Mouse (Mus musculus): Measurements from ENCODE around the gene Atg4c.

Gene Atg4c

DNA sequence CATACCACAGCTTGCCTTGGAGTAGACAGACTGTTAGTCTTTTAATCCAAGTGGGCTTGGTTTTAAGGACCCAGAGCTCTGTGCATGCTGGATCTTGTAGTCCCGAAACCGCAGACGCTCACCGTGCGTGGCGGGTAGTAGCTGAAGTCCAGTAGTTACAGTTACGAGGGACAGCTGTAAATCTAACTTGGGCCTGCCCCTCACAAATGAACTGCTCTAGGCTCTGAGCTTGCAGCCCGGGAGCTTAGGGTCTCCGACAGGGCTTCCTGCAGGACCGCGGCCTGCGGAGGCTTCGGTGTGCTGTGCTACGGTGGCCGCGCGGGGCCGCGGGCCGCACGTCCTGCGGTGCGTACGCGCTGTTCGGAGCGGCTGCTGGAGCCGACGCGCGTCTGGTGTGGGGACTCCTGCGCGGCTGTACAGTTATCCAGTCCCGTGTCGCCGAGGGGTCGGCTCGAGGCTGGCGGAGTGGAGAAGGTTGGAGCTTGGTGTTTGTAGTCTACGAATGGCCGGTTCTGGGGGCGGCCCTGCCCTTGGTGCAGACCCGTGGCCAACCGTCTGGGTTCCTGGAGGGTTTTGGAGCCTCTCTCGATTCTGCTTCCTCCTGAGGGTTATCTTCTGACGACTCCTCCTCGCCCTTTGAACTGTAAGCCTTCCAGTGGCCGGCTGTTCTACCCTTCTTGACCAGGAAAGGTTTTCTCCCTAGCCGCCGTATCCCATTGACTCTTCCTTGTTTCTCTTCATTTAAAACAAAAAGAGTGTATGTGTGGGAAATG, at the start of gene Atg4c:
TSS of gene Atg4c (plus strand) at position 125 of the 773 bp plus-strand sequence.
- in situ Hi-C loops (cut with MboI, MseI) = loop anchor here (25.0 kb wide), 1 partner anchor 607 kb away; no protein-coding TSS in a partner anchor

DNA sequence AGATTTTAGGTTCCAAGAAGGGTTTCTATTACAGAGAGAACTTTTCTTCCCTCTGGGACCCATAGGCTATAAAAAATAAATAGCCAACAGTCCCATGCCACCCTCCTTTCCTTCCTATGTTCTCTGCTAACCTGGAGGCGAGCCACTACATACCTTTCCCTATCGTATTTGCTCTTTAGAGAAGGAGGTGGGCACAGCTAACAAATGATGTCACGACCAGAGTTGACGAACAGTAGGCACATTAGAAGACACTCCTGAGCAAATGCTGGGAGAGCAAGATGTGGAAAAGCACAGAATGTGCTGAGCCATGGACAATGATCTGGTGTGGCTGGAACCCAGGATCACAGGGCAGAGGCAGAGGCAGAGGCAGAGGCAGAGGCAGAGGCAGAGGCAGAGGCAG, 42.3 kb upstream of the Atg4c start:
- in situ Hi-C loops (cut with MboI, MseI) = no loop called here

DNA sequence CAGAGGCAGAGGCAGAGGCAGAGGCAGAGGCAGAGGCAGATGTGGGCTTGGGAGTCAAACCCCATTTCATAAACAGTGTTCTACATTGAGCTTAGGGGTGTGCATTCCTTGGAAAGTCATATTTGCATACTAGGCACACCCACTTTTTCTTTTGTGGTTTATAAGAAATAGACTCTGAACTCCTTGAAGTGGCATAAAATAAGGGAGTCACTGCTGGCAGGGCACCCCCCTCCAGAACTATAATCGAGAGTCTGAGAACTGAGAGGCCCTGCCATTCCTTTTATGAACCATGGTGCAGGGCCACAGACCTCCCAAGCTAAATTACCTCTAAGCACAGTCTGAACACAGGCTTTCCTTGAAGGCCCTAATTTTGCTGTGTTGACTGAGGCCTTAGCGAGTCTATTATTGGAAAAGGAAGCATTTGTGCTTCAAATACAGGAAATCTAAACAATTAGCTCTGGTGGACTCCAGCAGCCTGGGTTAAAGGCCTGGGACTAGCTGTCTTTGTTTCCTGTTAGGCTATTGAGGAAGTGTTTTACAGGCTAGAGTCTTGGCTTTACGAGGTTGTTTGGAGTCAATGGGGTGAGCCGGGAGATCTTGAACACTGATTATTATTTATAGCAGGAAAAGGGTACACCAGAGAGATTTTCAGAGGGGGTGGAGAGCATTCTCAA, 41.7 kb upstream of the Atg4c start:
- in situ Hi-C loops (cut with MboI, MseI) = no loop called here

DNA sequence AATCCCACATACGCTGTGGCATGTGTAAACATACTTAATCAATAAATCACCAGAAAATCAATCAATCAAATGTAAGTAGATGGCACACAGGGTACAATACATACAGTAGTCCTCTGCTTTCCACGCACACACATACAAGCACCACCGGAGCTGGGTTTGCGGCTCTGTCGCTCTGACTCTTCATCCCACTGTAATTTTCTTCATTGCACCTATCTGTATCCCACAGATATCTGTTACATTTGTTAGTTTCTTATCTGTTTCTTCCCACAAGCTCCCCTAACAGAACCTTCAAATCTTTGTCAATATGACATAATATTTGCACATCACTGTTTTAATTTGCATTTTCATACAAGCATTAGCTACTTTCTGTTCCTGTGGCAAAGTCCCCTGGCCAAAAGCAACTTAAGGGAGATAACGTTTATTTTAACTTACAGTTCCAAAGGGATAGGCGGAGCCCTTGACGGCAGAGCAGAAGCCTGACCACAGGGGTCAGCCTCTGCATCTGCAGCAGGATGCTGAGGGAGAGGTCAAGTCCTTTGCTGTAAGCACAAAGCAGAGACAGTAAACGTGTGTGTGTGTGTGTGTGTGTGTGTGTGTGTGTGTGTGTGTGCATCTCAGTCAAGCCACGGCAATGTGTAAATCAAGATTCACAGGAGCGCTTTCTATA, 37.0 kb upstream of the Atg4c start:
- in situ Hi-C loops (cut with MboI, MseI) = no loop called here

DNA sequence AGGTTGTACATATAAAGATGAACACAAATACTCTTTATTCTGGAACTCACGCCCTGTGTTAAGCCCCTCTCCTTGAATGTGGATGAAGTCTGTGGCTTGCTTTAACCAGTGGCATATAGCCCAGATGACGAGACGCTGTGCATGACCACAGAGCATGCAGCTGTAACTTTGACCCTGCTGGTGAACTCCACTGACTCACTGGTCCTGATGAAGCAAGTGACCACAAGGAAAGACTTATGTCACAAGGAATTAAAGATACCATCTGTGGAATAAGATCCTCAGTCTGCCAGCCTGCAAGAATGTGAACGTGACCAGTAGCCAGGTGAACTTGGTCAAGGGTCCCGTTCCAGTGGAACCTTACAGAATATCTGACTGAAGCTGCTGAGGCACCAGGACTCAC, 35.2 kb upstream of the Atg4c start:
- in situ Hi-C loops (cut with MboI, MseI) = no loop called here

DNA sequence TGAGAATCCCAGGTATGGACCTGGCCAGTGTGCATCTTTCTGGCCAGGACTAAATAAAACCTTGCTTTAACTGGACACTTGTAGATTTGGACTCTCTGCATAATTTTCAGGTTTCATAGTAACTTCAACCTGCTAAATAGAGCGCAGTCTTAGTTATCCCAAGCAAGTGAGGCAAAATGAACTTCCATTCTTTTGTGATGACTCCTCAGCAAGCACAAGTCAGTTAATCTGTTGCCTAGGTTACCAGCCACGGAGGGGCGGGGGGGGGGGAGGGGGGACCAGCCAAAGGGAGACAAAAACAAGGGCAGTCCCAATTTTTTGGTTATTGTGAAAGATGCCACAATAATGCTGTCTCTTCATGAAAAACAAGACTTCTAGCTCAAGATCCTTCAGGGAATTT, 33.3 kb upstream of the Atg4c start:
- in situ Hi-C loops (cut with MboI, MseI) = no loop called here

DNA sequence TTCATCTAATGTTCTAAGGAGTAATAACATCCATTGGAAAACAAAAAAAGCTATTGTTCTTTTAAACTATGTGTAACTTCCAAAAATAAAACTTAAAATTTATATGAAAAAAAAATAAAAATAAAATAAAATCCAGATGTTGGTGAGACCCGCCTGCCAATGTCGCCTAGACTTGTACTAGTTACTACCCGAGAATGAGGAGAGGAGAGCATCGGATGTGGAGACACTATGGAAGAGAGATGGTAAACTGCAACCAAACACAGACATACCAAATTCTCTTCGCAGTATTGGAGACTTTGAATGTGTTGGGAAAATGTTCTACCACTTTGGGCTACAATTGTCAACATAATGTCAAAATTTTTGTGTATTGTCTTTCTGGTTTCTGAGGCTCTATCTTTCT, 32.8 kb upstream of the Atg4c start:
- in situ Hi-C loops (cut with MboI, MseI) = no loop called here

DNA sequence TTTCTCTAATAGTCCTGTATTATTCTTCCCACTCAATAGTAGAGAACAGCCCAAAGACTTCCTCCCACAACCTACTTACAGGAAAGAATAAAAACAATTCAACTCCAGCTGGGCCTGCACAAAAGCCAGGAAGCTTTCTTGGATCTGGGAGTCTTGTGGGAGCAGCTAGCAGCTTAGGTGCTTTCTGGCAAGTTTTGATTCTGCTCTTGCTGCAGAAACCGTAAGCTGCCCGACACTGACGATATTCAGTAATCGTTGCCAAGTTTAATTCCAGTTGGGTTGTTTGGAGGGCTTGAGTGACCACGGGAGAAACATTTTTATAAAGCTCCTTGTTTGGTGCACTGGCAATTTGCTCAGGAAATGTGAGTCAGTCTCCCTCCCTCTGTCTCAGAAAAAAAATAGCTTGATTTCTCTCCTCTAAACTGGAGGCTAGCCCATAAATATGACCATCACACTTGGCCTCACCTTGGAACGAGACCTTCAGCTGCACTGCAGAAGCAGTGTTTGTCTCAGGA, 32.2 kb upstream of the Atg4c start:
- in situ Hi-C loops (cut with MboI, MseI) = no loop called here

DNA sequence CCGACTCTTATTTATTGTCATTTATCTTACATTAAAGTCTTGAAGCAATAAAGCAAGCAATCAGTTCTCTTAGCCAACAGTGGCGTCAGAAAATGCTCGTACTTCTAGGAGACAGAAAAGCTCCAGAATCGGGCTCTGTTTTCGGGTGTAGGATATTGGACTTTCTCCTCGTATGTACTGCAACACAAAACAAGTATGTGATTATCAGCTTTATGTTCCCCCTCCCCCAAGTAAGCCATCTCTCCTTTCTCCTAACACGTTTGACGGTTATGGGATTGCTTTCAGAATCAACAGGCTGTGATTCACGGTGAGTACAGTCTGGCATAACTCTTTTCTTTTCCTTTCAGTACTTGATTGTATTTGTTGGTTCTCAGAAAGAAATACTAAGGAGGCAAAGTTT, 30.7 kb upstream of the Atg4c start:
- in situ Hi-C loops (cut with MboI, MseI) = no loop called here

DNA sequence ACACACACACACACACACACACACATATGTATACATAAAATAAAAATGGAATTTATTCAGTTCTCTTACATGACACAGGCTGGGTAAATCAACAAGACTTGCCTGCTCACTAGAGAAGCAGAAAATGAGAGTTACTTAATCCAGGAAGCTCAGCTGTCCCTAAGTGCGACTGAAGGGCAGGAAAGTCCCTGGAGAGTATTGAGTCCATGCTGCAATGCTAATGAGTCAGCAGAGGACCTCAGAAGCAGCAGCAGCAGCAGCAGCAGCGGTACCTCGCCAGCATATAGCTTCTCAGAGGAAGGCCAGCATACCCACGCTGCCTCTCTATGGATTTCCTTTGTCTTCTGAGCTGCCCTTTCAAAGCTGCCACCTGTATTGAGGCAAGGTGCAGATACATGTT, 30.2 kb upstream of the Atg4c start:
- in situ Hi-C loops (cut with MboI, MseI) = no loop called here

DNA sequence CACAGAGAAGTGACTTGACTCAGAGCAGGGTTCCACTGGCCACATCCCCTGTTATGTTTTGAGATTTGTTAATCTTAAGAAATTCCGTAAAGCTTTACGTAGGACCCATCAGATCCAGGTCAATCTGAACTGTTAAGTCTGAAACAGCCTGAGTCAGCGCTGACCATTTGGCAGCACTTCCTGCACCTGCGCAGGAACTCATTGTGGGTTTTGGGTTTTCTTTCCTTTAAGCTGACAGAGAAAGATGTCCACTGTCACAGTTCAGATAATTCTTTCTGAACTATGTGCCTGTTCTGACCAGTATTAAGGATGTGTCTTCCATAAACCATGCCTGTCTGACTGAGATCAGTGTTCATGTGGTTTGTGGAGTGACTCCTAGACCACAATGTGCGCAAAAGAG, 24.9 kb upstream of the Atg4c start:
- in situ Hi-C loops (cut with MboI, MseI) = no loop called here

DNA sequence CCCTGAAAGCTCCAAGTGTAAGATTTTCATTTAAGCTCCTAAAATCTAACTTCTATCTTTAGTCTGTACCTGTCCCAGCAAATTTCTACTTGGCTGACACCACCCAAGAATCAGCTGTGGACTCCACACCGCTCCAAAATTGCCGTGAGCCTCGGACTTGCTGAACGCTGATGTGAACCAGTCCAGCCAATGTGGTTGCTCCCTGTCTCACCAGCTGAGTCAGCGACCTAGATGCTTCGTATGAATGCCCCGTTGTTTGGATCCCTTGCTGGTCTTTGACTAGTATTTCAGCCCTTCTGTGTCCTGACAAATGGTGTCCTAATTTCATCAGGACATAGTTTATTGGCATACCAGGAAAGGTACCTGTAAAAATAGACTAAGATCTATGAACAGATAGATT, 19.5 kb upstream of the Atg4c start:
- in situ Hi-C loops (cut with MboI, MseI) = loop anchor here (10.0 kb wide), 1 partner anchor 209 kb away; no protein-coding TSS in a partner anchor

DNA sequence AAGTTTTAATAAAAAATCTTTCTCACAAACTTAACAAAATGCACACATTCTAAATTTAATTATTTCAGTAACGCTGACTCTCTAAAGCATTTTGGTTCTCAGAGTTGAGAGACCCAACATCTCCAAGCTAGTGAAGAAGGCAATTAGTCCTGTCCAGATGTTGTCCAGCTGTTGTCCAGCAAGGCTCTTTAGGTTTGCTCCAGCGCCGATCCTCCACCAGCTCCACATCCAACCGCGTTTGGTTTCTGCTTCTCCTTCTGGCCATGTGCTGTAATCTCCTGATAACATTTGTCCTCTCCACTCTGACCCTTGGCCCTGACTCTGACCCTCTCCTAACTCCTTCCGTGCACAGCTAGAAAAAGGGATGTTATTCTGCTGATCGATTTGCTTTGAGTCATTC, 16.9 kb upstream of the Atg4c start:
- in situ Hi-C loops (cut with MboI, MseI) = loop anchor here (10.0 to 25.0 kb wide), 2 partner anchors 212 to 590 kb away; no protein-coding TSS in a partner anchor

DNA sequence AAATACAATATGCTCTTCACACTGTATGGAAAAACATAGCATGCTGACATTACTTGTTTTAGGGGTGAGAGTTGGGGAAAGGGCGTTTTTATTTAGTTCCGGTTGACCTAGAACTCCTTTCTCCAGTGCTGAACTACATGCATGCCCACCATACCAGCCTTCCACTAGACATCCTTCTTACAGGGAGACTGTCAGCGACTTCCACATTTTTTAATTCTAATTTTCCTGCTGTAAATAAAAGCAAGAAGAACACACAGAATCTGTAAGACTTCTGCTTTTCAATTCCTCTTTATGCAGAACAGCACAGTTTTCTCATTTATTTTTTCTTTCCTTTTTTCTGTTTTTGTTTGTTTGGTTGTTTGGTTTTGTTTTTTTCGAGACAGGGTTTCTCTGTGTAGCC, 16.5 kb upstream of the Atg4c start:
- in situ Hi-C loops (cut with MboI, MseI) = loop anchor here (10.0 to 25.0 kb wide), 2 partner anchors 212 to 590 kb away; no protein-coding TSS in a partner anchor

DNA sequence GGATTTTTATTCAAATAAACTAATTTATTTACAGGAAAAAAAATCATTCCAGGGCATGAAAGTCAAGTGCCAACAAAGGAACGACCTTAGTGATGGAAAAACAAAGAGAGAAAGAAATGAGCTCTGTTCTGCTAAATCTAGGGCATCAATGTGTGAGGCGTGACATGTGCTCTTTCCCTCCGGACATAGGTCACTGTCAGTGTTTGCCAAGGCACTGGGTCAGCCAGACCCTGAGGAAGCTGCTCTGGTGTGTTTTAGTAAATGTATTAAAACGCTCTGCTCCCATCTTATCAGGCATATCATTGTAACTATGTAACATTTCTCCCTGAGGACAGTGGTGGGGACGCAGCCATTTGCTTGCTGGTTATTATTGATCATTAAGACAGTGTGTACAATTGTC, 14.9 kb upstream of the Atg4c start:
- in situ Hi-C loops (cut with MboI, MseI) = loop anchor here (10.0 to 25.0 kb wide), 2 partner anchors 214 to 592 kb away; no protein-coding TSS in a partner anchor

DNA sequence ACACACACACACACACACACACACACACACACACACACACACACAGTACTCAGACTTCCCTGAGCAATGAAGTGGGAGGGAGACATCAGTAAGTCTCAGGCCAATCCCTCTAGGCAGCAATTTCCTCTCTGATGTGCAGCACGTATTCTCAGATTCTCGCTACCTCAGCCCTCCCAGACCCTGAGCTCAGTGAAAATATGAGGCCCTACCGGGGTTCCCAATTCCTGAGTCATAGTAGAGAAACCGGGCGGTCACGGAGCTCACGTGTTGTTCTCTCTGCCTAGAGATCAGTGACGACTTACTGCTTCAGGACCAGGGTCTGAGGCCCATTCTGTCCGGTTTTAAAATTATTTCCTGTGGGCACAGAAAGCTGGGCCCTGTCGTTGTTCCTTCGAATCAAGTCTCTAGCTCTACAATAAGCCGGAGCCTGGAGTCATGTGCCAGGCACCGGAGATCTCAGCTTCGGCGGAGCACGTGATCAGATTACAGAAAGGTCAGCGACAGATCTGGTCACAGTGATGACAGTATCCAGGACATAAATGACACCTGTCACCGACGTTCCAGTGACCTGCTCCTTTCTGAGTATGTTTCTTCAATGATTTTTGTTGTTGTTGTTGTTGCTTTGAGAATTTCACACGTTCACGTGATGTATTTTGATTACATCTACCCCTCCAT, 14.2 kb upstream of the Atg4c start:
- in situ Hi-C loops (cut with MboI, MseI) = loop anchor here (5.0 to 25.0 kb wide), 4 partner anchors 215 to 592 kb away; no protein-coding TSS in a partner anchor

DNA sequence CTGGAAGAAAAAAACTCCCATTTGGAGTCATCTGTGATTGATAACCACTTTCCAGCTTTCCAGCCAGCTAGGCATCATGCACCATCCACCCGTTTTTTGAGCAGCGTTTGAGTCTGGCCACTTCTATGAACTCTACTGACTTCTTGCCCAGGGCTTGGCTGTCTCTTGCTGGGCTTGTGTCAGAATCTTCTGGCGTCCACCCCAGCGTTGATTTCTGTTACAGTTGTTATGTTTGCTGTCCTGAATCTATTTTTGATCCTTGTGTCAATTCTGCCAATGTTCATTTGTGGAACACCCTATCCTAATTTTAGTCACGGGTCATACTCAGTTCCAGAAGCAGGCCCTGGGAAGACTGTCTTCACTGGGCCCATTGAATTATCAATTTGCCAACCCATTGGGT, 12.8 kb upstream of the Atg4c start:
- in situ Hi-C loops (cut with MboI, MseI) = loop anchor here (5.0 to 25.0 kb wide), 3 partner anchors 236 to 594 kb away; no protein-coding TSS in a partner anchor

DNA sequence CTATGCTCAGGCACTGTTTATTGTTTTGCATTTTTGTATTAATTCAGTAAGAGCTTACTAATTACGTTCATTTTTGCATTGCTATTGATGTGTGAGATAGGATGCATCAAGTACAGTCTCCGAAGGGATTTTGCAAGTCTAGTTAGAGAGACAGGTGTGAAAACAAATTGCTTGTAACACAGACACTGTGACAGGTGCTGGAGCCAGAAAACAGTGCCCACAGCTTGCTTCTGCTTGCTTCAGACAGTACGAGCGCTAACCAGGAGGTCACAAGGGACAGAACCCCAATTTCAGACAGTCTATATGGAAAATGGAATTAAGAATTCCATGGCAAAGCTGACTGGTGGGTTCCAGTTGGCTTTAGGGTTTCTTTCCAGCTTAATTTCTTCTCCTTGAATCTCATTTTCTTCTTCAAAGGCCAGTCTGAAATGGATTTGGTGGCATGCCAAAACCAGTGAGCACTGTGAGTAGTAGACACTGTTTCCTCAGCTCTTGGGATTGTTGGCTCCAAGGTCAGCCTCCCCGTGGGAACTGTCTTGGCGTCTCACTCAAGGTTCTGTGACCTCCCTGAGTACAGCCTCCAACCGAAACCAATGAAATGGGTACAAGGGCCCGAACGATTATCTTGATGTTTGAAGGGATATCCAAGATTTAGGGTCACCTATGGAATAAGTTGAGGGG, 11.9 kb upstream of the Atg4c start:
- in situ Hi-C loops (cut with MboI, MseI) = loop anchor here (5.0 to 25.0 kb wide), 3 partner anchors 237 to 595 kb away; no protein-coding TSS in a partner anchor

DNA sequence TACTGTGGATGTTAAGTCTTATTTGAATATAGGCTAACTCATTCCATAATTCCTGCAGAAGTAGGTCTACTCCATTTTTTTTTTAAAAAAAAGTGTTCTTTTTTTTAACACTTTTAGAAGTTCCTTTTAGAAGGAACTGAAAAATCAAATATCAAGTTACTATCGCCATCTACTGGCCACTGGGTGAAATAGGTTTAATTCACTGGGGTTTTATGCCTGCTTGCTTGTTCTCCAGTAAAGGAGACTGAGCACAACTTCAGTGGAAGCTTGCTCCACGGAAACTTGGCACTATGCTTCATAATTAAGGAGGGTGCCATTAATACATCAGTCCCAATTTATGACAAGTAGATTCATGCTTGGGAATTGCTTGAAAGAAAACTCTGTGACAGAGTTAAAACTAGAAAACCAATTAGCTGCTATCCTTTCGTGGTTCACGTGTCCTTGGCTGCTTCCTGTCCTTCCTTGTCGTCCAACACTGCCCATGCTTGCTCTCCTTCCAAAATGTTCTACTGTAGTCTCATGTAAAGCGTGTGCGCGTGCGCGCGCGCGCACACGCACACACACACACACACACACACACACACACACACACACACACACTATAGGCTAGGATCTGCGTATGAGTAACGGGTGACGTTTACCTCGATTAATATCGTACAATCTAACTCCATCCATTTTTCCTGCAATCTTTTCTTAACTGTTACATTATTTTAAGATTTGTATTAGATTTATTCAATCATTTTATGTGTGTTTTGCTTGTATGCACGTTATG, 10.9 kb upstream of the Atg4c start:
- in situ Hi-C loops (cut with MboI, MseI) = loop anchor here (5.0 to 25.0 kb wide), 3 partner anchors 238 to 596 kb away; no protein-coding TSS in a partner anchor

DNA sequence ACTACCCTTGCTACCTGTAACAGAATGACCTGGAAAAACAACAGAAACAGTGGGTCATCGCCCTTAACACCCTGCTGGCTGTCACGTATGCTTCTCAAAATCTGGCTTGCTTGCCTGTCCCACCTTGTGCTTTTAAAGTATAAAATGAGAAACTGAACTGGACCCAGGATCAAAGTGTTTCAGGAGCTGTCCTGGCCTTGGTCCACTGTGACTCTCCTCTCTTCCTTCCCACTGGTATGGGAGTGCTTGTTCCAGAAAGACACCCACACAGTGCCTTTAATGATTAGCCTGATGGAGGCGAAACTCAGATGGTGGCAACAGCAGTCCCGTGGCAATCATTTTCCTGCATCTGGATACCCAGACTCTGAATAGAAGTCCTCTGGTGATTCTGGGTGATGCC, 9.1 kb upstream of the Atg4c start:
- in situ Hi-C loops (cut with MboI, MseI) = loop anchor here (5.0 to 25.0 kb wide), 3 partner anchors 240 to 597 kb away; no protein-coding TSS in a partner anchor

Measured in T-helper 1 cell (primary cell).